Mouse (Mus musculus): ENCODE results near the gene Ppp1r13b.

DNA sequence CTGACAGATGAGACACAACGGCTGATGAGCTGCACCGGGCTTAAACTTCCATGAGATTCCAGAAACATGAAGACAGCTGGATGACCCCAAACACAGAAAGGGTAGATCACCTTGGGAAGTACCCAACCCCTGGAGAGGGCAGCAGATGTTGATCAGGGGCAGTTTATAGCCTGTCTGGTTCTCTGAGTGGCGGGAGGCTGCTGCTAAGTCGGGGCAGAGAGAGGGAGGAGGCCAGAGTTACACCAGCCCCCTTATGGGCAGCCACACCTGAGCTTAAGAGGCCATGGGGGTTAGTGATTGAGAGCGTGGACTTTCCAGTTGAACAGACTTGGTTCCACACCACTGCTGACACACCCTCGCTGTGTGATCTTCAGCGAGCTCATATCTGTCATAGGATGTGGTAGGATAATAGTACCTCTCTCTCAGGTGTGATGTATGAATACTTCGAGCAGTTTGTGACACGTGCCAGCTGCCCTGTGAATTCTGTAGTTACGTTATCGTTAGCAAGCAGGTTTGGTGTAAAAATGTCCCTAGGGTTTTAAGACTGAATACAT, 1.2 kb upstream of the Ppp1r13b start:
- no peak for TF ChIP-seq GATA1 (IDR thresholded peaks at IDR 0.05; ENCODE audit: low read length)
- TF ChIP-seq TAL1 (IDR thresholded peaks at IDR 0.05; ENCODE audit: low read length) = no peak
